Mouse (Mus musculus) heart, embryonic 13.5 days (tissue): ENCODE measurements at regions not wholly inside any gene's neighbourhood (a gene's known extent, or its start where the extent isn't known, plus 50 kb on each side); places are given as distances from the start of the nearest gene placed in this dataset.

Experiments used
- ATAC-seq: fragments of 200-750 bp; cut with Nextera tagmentation; 2 replicates; pipeline ENCODE4 v1.8.0; 2017; ENCODE audit warnings: moderate TSS enrichment; ENCODE audit not compliant: insufficient number of reproducible peaks, low FRiP score, low TSS enrichment; ENCODE audit errors: extremely low read depth
- H3K27ac ChIP-seq: fragments of 300-500 bp; sonication (generic); replicated peaks from 2 replicates; pipeline ENCODE4 v1.5.1; 2015; ENCODE audit warnings: moderate library complexity, mild to moderate bottlenecking, inconsistent platforms
- H3K27me3 ChIP-seq: fragments of 300-500 bp; sonication (generic); replicated peaks from 2 replicates; pipeline ENCODE4 v1.6.1; 2015; ENCODE audit warnings: mild to moderate bottlenecking, inconsistent platforms
- H3K36me3 ChIP-seq: fragments of 300-500 bp; sonication (generic); 2 replicates; pipeline ENCODE4 v1.6.1; 2015; ENCODE audit warnings: mild to moderate bottlenecking, inconsistent platforms
- H3K4me1 ChIP-seq: fragments of 300-500 bp; sonication (generic); 2 replicates; pipeline ENCODE4 v1.6.1; 2015; ENCODE audit warnings: inconsistent platforms
- H3K4me2 ChIP-seq: fragments of 300-500 bp; sonication (generic); 2 replicates; pipeline ENCODE4 v1.6.1; 2015; ENCODE audit warnings: inconsistent platforms, mild to moderate bottlenecking, moderate library complexity
- H3K4me3 ChIP-seq: fragments of 300-500 bp; sonication (generic); 2 replicates; pipeline ENCODE4 v1.5.1; 2015; ENCODE audit warnings: moderate library complexity, mild to moderate bottlenecking, inconsistent platforms
- H3K9ac ChIP-seq: fragments of 300-500 bp; sonication (generic); 2 replicates; pipeline ENCODE4 v1.6.1; 2015; ENCODE audit warnings: inconsistent platforms, mild to moderate bottlenecking, moderate library complexity
- H3K9me3 ChIP-seq: fragments of 300-500 bp; sonication (generic); 2 replicates; pipeline ENCODE4 v1.6.1; 2016; ENCODE audit warnings: inconsistent platforms
- WGBS: fragments of 180-500 bp; shearing (Covaris S2); methylation state at CpG from one replicate; pipeline ENCODE4 v1.1.7; 2015; ENCODE audit warnings: mixed read lengths; 5-methylcytosine and 5-hydroxymethylcytosine counted together

DNA sequence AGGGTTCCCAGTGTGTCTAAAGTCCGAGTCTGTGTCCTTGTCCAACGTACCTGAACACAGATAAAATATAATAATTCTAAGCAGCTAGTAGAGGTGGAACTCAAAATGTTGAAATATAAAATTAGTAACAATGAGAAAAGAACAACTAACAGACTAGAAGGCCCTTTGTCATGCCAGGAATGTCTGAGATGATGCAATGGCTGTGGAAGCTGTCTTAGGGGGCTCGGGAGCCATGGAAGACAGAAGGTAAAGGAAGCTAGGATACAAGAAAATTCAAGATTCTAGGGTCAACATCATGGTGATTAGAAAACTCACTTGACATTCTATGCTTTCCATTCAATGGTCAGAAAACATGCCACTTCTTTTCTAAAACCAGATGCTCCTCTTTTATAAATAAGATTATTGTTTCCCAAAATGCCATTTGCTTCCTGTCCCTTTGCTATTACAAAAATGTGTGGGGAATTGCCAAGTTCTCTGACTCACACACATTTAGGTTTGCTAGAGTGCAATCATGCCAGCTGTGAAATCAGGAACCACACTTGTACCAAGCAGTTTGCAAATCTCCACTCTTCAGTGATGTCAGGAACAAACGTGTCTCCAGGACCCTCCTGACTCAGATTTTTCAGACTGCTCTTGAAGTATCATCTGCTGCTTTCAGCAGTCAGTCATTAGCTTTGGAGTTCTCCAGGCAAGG, 175.8 kb downstream of the Tm4sf1 start:
- Histone ChIP-seq H3K4me2 (no peak overlapping the region), H3K36me3 (no peaks in the 10 kb centered on the region), H3K4me3 (no peak overlapping the region), H3K27ac (no peak overlapping the region), H3K9me3 (no peaks in the 10 kb centered on the region), H3K27me3 (no peaks in the 10 kb centered on the region), H3K4me1 (no peaks in the 10 kb centered on the region), H3K9ac (no peak overlapping the region)
- WGBS: 59% methylated on average over 4 of the region's 4 CpGs
- ATAC-seq: no peak

- 81% methylated on average over 1 of the region's 1 CpGs for WGBS
- Histone ChIP-seq H3K4me1 (no peaks in the 10 kb centered on the region), H3K36me3 (no peaks in the 10 kb centered on the region), H3K27ac (no peak overlapping the region), H3K27me3 (no peaks in the 10 kb centered on the region), H3K9ac (no peak overlapping the region), H3K9me3 (no peaks in the 10 kb centered on the region), H3K4me3 (no peak overlapping the region), H3K4me2 (no peak overlapping the region)
- no peak for ATAC-seq
Measured at GRCm38 (mm10) chr3:57118016-57118415, 183.8 kb downstream of the Tm4sf1 start.

DNA sequence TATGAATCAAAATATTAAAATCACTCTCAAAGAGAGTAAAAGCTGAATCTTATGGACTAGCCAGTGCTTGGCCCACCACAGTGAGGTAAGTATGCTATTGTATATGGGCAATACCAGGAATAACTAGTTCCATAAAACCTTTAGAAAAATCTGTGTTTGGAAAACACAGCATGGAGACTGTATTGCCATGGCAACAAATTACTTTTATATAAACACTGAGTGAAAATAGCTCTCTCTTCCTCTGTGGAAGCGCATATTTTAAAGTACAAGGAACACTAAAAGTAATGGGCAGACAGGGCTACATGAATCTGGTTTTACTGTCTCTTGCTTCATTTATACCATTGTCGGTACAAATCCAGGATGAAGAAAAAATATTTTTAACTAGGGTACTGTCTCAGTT, 199.5 kb downstream of the Tm4sf1 start:
- ATAC-seq: no peak
- no peak overlapping the region for H3K27ac ChIP-seq
- no peaks in the 10 kb centered on the region for H3K9me3 ChIP-seq
- H3K36me3 ChIP-seq: no peaks in the 10 kb centered on the region
- no peaks in the 10 kb centered on the region for H3K27me3 ChIP-seq
- no peak overlapping the region for H3K9ac ChIP-seq
- 75% methylated on average over 2 of the region's 2 CpGs for WGBS
- H3K4me1 ChIP-seq: no peaks in the 10 kb centered on the region
- H3K4me2 ChIP-seq: no peak overlapping the region
- H3K4me3 ChIP-seq: no peak overlapping the region

- Histone ChIP-seq H3K9ac (no peak overlapping the region), H3K4me3 (no peak overlapping the region), H3K4me2 (no peak overlapping the region), H3K36me3 (no peaks in the 10 kb centered on the region), H3K9me3 (no peaks in the 10 kb centered on the region), H3K4me1 (no peaks in the 10 kb centered on the region), H3K27me3 (no peaks in the 10 kb centered on the region), H3K27ac (no peak overlapping the region)
- ATAC-seq: no peak
- 74% methylated on average over 1 of the region's 1 CpGs for WGBS
Measured at GRCm38 (mm10) chr3:57100515-57100914, 201.3 kb downstream of the Tm4sf1 start.

- no peak overlapping the region for H3K9ac ChIP-seq
- no peak overlapping the region for H3K4me3 ChIP-seq
- no peak overlapping the region for H3K4me2 ChIP-seq
- 62% methylated on average over 3 of the region's 3 CpGs for WGBS
- no peak overlapping the region for H3K27ac ChIP-seq
- no peak for ATAC-seq
- no peaks in the 10 kb centered on the region for H3K36me3 ChIP-seq
- H3K9me3 ChIP-seq: no peaks in the 10 kb centered on the region
- H3K4me1 ChIP-seq: no peaks in the 10 kb centered on the region
- H3K27me3 ChIP-seq: no peaks in the 10 kb centered on the region
Measured at GRCm38 (mm10) chr3:57094936-57095335, 206.9 kb downstream of the Tm4sf1 start.

DNA sequence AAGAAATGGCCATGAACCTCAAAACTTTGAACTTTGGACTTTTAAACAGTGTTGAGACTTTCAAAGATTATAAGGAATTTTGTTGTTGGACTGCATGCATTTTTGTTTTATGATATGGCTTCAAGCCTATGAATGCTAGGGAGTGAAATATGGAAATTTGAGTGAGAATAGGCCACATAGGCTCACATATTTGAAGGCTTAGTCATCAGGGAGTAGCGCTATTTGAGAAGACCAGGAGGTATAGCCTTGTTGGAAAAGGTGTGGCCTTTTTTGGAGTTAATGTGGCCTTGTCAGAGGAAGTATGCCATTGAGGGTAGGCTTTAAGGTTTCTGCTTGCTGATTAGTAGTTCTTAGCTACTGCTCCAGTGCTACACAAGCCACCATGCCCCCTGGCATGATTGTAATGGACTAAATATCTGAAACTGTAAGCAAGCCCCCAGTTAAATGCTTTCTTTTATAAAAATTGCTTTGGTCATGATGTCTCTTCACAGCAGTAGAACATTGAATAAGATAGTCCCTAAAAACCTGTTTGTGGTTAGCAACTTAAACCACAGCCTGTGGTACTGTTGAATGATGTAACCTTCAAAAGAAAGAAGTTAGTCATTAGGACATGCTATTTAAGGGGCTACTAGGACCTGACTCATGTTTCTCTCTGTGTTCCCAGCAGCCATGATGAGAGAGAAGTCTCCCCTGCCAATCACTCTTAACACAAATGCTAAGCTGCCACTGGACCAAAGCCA, 208.4 kb downstream of the Tm4sf1 start:
- Histone ChIP-seq H3K9ac (no peak overlapping the region), H3K4me2 (no peak overlapping the region), H3K27me3 (no peaks in the 10 kb centered on the region), H3K36me3 (no peaks in the 10 kb centered on the region), H3K27ac (no peak overlapping the region), H3K9me3 (no peaks in the 10 kb centered on the region), H3K4me3 (no peak overlapping the region), H3K4me1 (no peaks in the 10 kb centered on the region)
- 76% methylated on average over 1 of the region's 1 CpGs for WGBS
- no peak for ATAC-seq

DNA sequence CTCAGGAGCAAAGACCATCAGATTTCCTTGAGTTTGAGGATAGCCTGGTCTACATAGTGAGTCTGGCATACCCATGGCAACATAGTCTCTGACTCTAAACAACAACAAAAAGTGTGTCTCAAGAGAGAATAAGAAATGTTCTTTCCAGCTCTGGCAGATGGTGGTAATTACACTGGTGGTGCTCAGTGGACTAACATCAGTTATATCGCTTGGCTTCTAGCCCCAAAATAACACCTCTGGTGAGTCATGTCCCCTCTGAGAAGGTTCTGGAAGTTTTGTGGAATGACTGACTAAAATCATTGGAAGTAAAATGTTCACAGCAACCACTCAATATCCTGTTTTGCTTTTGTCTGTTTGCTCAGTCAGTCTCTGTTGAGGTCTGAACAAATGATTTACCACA, 227.3 kb downstream of the Tm4sf1 start:
- WGBS: 79% methylated on average over 1 of the region's 1 CpGs
- Histone ChIP-seq H3K4me3 (no peak overlapping the region), H3K9ac (no peak overlapping the region), H3K4me2 (no peak overlapping the region), H3K9me3 (no peaks in the 10 kb centered on the region), H3K36me3 (no peaks in the 10 kb centered on the region), H3K27me3 (no peaks in the 10 kb centered on the region), H3K4me1 (no peaks in the 10 kb centered on the region), H3K27ac (no peak overlapping the region)
- no peak for ATAC-seq

DNA sequence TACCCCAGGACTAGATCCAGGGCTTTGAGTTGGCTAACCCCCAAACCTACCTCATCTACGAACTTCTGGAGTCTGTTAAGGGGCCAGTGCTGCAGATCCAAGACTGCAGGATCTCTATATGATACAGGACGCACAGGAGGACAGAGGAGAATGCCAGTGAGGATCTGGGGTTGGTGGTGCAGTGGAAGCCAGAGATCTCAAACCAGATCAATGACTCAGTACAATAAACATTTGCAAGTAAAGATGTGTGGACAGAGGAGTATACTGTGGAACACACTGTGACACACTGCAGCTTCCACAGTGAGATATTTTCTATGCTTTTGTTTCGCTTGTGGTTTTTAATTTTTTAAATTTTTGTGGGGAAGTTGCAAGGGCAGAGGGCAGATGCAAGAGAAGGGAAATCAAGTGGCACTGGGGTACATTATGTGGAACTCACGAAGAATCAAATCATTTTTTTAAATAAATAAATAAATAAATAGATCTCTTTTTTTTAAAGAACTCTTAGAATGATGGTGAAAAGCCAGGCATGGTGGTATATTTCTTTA, 227.8 kb downstream of the Tm4sf1 start:
- Histone ChIP-seq H3K27ac (no peak overlapping the region), H3K4me1 (no peaks in the 10 kb centered on the region), H3K4me2 (no peak overlapping the region), H3K36me3 (no peaks in the 10 kb centered on the region), H3K9me3 (no peaks in the 10 kb centered on the region), H3K27me3 (no peaks in the 10 kb centered on the region), H3K9ac (no peak overlapping the region), H3K4me3 (no peak overlapping the region)
- WGBS: 65% methylated on average over 4 of the region's 4 CpGs
- ATAC-seq: no peak

GRCm38 (mm10) chr3:57033021-57033420, 268.8 kb downstream of the Tm4sf1 start:
- no peaks in the 10 kb centered on the region for H3K27me3 ChIP-seq
- no peak overlapping the region for H3K27ac ChIP-seq
- H3K9ac ChIP-seq: no peak overlapping the region
- no peaks in the 10 kb centered on the region for H3K4me1 ChIP-seq
- ATAC-seq: no peak
- no peaks in the 10 kb centered on the region for H3K36me3 ChIP-seq
- H3K9me3 ChIP-seq: no peaks in the 10 kb centered on the region
- no peak overlapping the region for H3K4me2 ChIP-seq
- H3K4me3 ChIP-seq: no peak overlapping the region

GRCm38 (mm10) chr3:57018171-57018570, 283.6 kb downstream of the Tm4sf1 start:
- no peak overlapping the region for H3K4me2 ChIP-seq
- H3K9ac ChIP-seq: no peak overlapping the region
- H3K36me3 ChIP-seq: no peaks in the 10 kb centered on the region
- no peaks in the 10 kb centered on the region for H3K27me3 ChIP-seq
- H3K4me1 ChIP-seq: no peaks in the 10 kb centered on the region
- no peak for ATAC-seq
- no peak overlapping the region for H3K27ac ChIP-seq
- H3K9me3 ChIP-seq: peaks cover 3% of the 10 kb centered on the region; the same call in 1 of the 2 replicates
- no peak overlapping the region for H3K4me3 ChIP-seq

- H3K27me3 ChIP-seq: no peaks in the 10 kb centered on the region
- H3K9me3 ChIP-seq: no peaks in the 10 kb centered on the region
- no peak overlapping the region for H3K4me3 ChIP-seq
- no peaks in the 10 kb centered on the region for H3K36me3 ChIP-seq
- H3K27ac ChIP-seq: no peak overlapping the region
- no peak for ATAC-seq
- H3K4me2 ChIP-seq: no peak overlapping the region
- no peak overlapping the region for H3K9ac ChIP-seq
- WGBS: 72% methylated on average over 2 of the region's 2 CpGs
- no peaks in the 10 kb centered on the region for H3K4me1 ChIP-seq
Measured at GRCm38 (mm10) chr3:56981305-56981660, 320.5 kb downstream of the Tm4sf1 start.
